Mouse (Mus musculus) forebrain, embryonic 12.5 days (tissue): ENCODE measurements around the gene Pip5k1b. TPM values are rescaled to one million over a fixed set of nuclear protein-coding genes. Genes with fewer than 3 reads are reported as not detected.

ENCODE experiments used
- ATAC-seq: fragments of 200-750 bp; cut with Nextera tagmentation; 2 replicates; pipeline ENCODE4 v1.8.0; 2017; ENCODE audit warnings: moderate TSS enrichment; ENCODE audit not compliant: low FRiP score
- H3K27ac ChIP-seq: fragments of 300-500 bp; sonication (generic); 2 replicates; pipeline ENCODE4 v1.5.1; 2016; ENCODE audit warnings: mild to moderate bottlenecking
- H3K27me3 ChIP-seq: fragments of 300-500 bp; sonication (generic); 2 replicates; pipeline ENCODE4 v1.6.1; 2016; ENCODE audit warnings: mild to moderate bottlenecking
- H3K36me3 ChIP-seq: fragments of 300-500 bp; sonication (generic); replicated peaks from 2 replicates; pipeline ENCODE4 v1.6.1; 2016; ENCODE audit warnings: mild to moderate bottlenecking
- H3K4me1 ChIP-seq: fragments of 300-500 bp; sonication (generic); 2 replicates; pipeline ENCODE4 v1.6.1; 2016
- H3K4me2 ChIP-seq: fragments of 300-500 bp; sonication (generic); 2 replicates; pipeline ENCODE4 v1.6.1; 2016; ENCODE audit warnings: mild to moderate bottlenecking, moderate library complexity
- H3K4me3 ChIP-seq: fragments of 300-500 bp; sonication (generic); replicated peaks from 2 replicates; pipeline ENCODE4 v1.5.1; 2016; ENCODE audit warnings: mild to moderate bottlenecking
- H3K9ac ChIP-seq: fragments of 300-500 bp; sonication (generic); 2 replicates; pipeline ENCODE4 v1.6.1; 2016; ENCODE audit warnings: mild to moderate bottlenecking
- H3K9me3 ChIP-seq: fragments of 300-500 bp; sonication (generic); 2 replicates; pipeline ENCODE4 v1.6.1; 2016
- WGBS: fragments of 180-500 bp; shearing (Covaris S2); methylation state at CpG from one replicate; pipeline ENCODE4 v1.1.7; 2016; 5-methylcytosine and 5-hydroxymethylcytosine counted together
- polyA plus RNA-seq: library from polyadenylated mRNA; unstranded; fragments of >200 nt; fragmentation: Nextera tagmentation; extraction: Ambion mirVana; gene quantifications from 2 replicates; pipeline ENCODE4 v1.2.1, GENCODE M21; 2016

The Pip5k1b gene
- polyA plus RNA-seq, 1 experiment from 2014 or later = 1.5 TPM

GRCm38 (mm10) chr19:24541669-24542292 lies 13.9 kb downstream of the Pip5k1b start:
- H3K4me2 ChIP-seq = no peak overlapping the region
- no peak for ATAC-seq

GRCm38 (mm10) chr19:24540952-24541668 lies 14.6 kb downstream of the Pip5k1b start:
- no peaks in the 10 kb centered on the region for H3K9me3 ChIP-seq
- no peak overlapping the region for H3K4me3 ChIP-seq
- no peak overlapping the region for H3K4me2 ChIP-seq
- H3K36me3 ChIP-seq = no peaks in the 10 kb centered on the region
- no peak for ATAC-seq
- WGBS = 94% methylated on average over 10 of the region's 10 CpGs
- H3K27ac ChIP-seq = no peak overlapping the region
- H3K27me3 ChIP-seq = no peaks in the 10 kb centered on the region
- no peaks in the 10 kb centered on the region for H3K4me1 ChIP-seq
- no peak overlapping the region for H3K9ac ChIP-seq

More at GRCm38 (mm10) chr19:24541669-24542292, 13.9 kb downstream of the Pip5k1b start:
- Histone ChIP-seq H3K4me3 (no peak overlapping the region), H3K27ac (no peak overlapping the region), H3K27me3 (no peaks in the 10 kb centered on the region), H3K9me3 (no peaks in the 10 kb centered on the region), H3K4me1 (no peaks in the 10 kb centered on the region), H3K9ac (no peak overlapping the region), H3K36me3 (no peaks in the 10 kb centered on the region)
- WGBS = 85% methylated on average over 17 of the region's 17 CpGs

- H3K4me1 ChIP-seq = no peaks in the 10 kb centered on the region
- no peak overlapping the region for H3K9ac ChIP-seq
- no peaks in the 10 kb centered on the region for H3K36me3 ChIP-seq
- H3K4me2 ChIP-seq = no peak overlapping the region
- H3K9me3 ChIP-seq = no peaks in the 10 kb centered on the region
- no peaks in the 10 kb centered on the region for H3K27me3 ChIP-seq
- no peak for ATAC-seq
- no peak overlapping the region for H3K27ac ChIP-seq
- WGBS = 81% methylated on average over 1 of the region's 1 CpGs
- H3K4me3 ChIP-seq = no peak overlapping the region
Measured at GRCm38 (mm10) chr19:24539041-24539440, 16.6 kb downstream of the Pip5k1b start.

GRCm38 (mm10) chr19:24538181-24538580 lies 17.5 kb downstream of the Pip5k1b start:
- WGBS = 93% methylated on average over 6 of the region's 6 CpGs
- no peak overlapping the region for H3K27ac ChIP-seq
- H3K9ac ChIP-seq = no peak overlapping the region
- H3K4me2 ChIP-seq = no peak overlapping the region
- H3K4me1 ChIP-seq = no peaks in the 10 kb centered on the region
- ATAC-seq = no peak
- no peaks in the 10 kb centered on the region for H3K36me3 ChIP-seq
- no peak overlapping the region for H3K4me3 ChIP-seq
- no peaks in the 10 kb centered on the region for H3K9me3 ChIP-seq
- H3K27me3 ChIP-seq = no peaks in the 10 kb centered on the region

- Histone ChIP-seq H3K27me3 (no peaks in the 10 kb centered on the region), H3K9ac (no peak overlapping the region), H3K36me3 (no peaks in the 10 kb centered on the region), H3K4me2 (no peak overlapping the region), H3K27ac (no peak overlapping the region), H3K9me3 (no peaks in the 10 kb centered on the region), H3K4me3 (no peak overlapping the region), H3K4me1 (no peaks in the 10 kb centered on the region)
- ATAC-seq = no peak
- 87% methylated on average over 4 of the region's 4 CpGs for WGBS
Measured at GRCm38 (mm10) chr19:24537691-24538090, 18.0 kb downstream of the Pip5k1b start.

- no peak overlapping the region for H3K27ac ChIP-seq
- no peak overlapping the region for H3K9ac ChIP-seq
Measured at GRCm38 (mm10) chr19:24536920-24537319, 18.8 kb downstream of the Pip5k1b start.

GRCm38 (mm10) chr19:24536280-24536679 lies 19.4 kb downstream of the Pip5k1b start:
- Histone ChIP-seq H3K27ac (no peak overlapping the region), H3K4me3 (no peak overlapping the region), H3K9ac (no peak overlapping the region), H3K4me2 (no peak overlapping the region), H3K27me3 (no peaks in the 10 kb centered on the region), H3K4me1 (no peaks in the 10 kb centered on the region), H3K9me3 (no peaks in the 10 kb centered on the region), H3K36me3 (no peaks in the 10 kb centered on the region)
- ATAC-seq = no peak
- 79% methylated on average over 3 of the region's 3 CpGs for WGBS

More at GRCm38 (mm10) chr19:24536920-24537319, 18.8 kb downstream of the Pip5k1b start:
- Histone ChIP-seq H3K4me1 (no peaks in the 10 kb centered on the region), H3K36me3 (no peaks in the 10 kb centered on the region), H3K4me2 (no peak overlapping the region), H3K4me3 (no peak overlapping the region), H3K9me3 (no peaks in the 10 kb centered on the region), H3K27me3 (no peaks in the 10 kb centered on the region)
- ATAC-seq = no peak
- WGBS = 87% methylated on average over 5 of the region's 5 CpGs

- no peaks in the 10 kb centered on the region for H3K36me3 ChIP-seq
- no peaks in the 10 kb centered on the region for H3K9me3 ChIP-seq
- ATAC-seq = no peak
- no peaks in the 10 kb centered on the region for H3K27me3 ChIP-seq
- H3K27ac ChIP-seq = no peak overlapping the region
- no peak overlapping the region for H3K4me2 ChIP-seq
- H3K4me3 ChIP-seq = no peak overlapping the region
- no peak overlapping the region for H3K9ac ChIP-seq
- H3K4me1 ChIP-seq = no peaks in the 10 kb centered on the region
- WGBS = 86% methylated on average over 6 of the region's 6 CpGs
Measured at GRCm38 (mm10) chr19:24535161-24535560, 20.5 kb downstream of the Pip5k1b start.

GRCm38 (mm10) chr19:24534733-24535132 lies 20.9 kb downstream of the Pip5k1b start:
- Histone ChIP-seq H3K9ac (no peak overlapping the region), H3K36me3 (no peaks in the 10 kb centered on the region), H3K4me1 (no peaks in the 10 kb centered on the region), H3K4me3 (no peak overlapping the region), H3K9me3 (no peaks in the 10 kb centered on the region), H3K4me2 (no peak overlapping the region), H3K27me3 (no peaks in the 10 kb centered on the region), H3K27ac (no peak overlapping the region)
- ATAC-seq = no peak
- 92% methylated on average over 7 of the region's 7 CpGs for WGBS

- ATAC-seq = no peak
- no peaks in the 10 kb centered on the region for H3K9me3 ChIP-seq
- no peaks in the 10 kb centered on the region for H3K4me1 ChIP-seq
- no peak overlapping the region for H3K27ac ChIP-seq
- WGBS = 89% methylated on average over 4 of the region's 4 CpGs
- H3K27me3 ChIP-seq = no peaks in the 10 kb centered on the region
- H3K4me3 ChIP-seq = no peak overlapping the region
- no peak overlapping the region for H3K4me2 ChIP-seq
- H3K36me3 ChIP-seq = no peaks in the 10 kb centered on the region
- H3K9ac ChIP-seq = no peak overlapping the region
Measured at GRCm38 (mm10) chr19:24528910-24529561, 26.6 kb downstream of the Pip5k1b start.

GRCm38 (mm10) chr19:24528129-24528730 lies 27.4 kb downstream of the Pip5k1b start:
- Histone ChIP-seq H3K27ac (no peak overlapping the region), H3K4me1 (no peaks in the 10 kb centered on the region), H3K9me3 (no peaks in the 10 kb centered on the region), H3K36me3 (no peaks in the 10 kb centered on the region), H3K4me2 (no peak overlapping the region), H3K27me3 (no peaks in the 10 kb centered on the region), H3K9ac (no peak overlapping the region), H3K4me3 (no peak overlapping the region)
- ATAC-seq = no peak
- 88% methylated on average over 4 of the region's 4 CpGs for WGBS

GRCm38 (mm10) chr19:24527613-24527948 lies 28.1 kb downstream of the Pip5k1b start:
- H3K27ac ChIP-seq = no peak overlapping the region
- ATAC-seq = no peak
- 87% methylated on average over 5 of the region's 5 CpGs for WGBS
- no peak overlapping the region for H3K9ac ChIP-seq
- no peaks in the 10 kb centered on the region for H3K36me3 ChIP-seq
- no peaks in the 10 kb centered on the region for H3K4me1 ChIP-seq
- H3K4me2 ChIP-seq = no peak overlapping the region
- no peaks in the 10 kb centered on the region for H3K9me3 ChIP-seq
- H3K27me3 ChIP-seq = no peaks in the 10 kb centered on the region
- H3K4me3 ChIP-seq = no peak overlapping the region
